Mouse (Mus musculus) kidney, adult 2 months (tissue): ENCODE data around the gene Ccpg1. TPM values are rescaled to one million over a fixed set of nuclear protein-coding genes. Genes with fewer than 3 reads are reported as not detected.

Source experiments
- DNase-seq: peaks from one replicate; pipeline ENCODE4 v3.0.0; 2021
- H3K27ac ChIP-seq: fragments of 200-500 bp; 2 replicates; pipeline ENCODE4 v1.5.1; 2012; ENCODE audit warnings: low read depth, low read length, control low read depth, inconsistent platforms; ENCODE audit not compliant: insufficient read depth
- H3K27me3 ChIP-seq: fragments of 200-500 bp; replicated peaks from 2 replicates; pipeline ENCODE4 v1.6.1; 2012; ENCODE audit warnings: mild to moderate bottlenecking, moderate library complexity, low read length, inconsistent platforms; ENCODE audit not compliant: control insufficient read depth, insufficient read depth
- H3K36me3 ChIP-seq: fragments of 200-500 bp; 2 replicates; pipeline ENCODE4 v1.6.1; 2012; ENCODE audit warnings: mild to moderate bottlenecking, moderate library complexity, low read length, inconsistent platforms; ENCODE audit not compliant: control insufficient read depth, insufficient read depth
- H3K4me1 ChIP-seq: fragments of 200-500 bp; 2 replicates; pipeline ENCODE4 v1.6.1; 2011; ENCODE audit warnings: low read length; ENCODE audit not compliant: control insufficient read depth, insufficient read depth
- H3K4me3 ChIP-seq: fragments of 200-500 bp; 2 replicates; pipeline ENCODE4 v1.5.1; 2011; ENCODE audit warnings: mild to moderate bottlenecking, low read depth, low read length, control low read depth; ENCODE audit not compliant: insufficient read depth
- CTCF ChIP-seq: fragments of 200-500 bp; conservative IDR thresholded peaks from 2 replicates; pipeline ENCODE4 v1.5.1; 2011; ENCODE audit warnings: low read depth, mild to moderate bottlenecking, control low read depth, low read length, moderate library complexity, mixed read lengths; ENCODE audit not compliant: insufficient read depth, insufficient read length
- POLR2A ChIP-seq: fragments of 200-500 bp; IDR thresholded peaks from one replicate; pipeline ENCODE4 v1.6.1; 2011; ENCODE audit warnings: low read depth, low read length, control low read depth
- WGBS: fragments of 180-500 bp; shearing (Covaris S2); methylation state at CpG from one replicate; pipeline ENCODE4 v1.1.7; 2018; 5-methylcytosine and 5-hydroxymethylcytosine counted together
- polyA plus RNA-seq: library from polyadenylated mRNA; depleted of rRNA; stranded (reverse); fragments of >200 nt; gene quantifications from 2 replicates; pipeline ENCODE4 v1.2.3, GENCODE M21; 2012

The Ccpg1 gene
- polyA plus RNA-seq, 1 experiment = 30.2 TPM

DNA sequence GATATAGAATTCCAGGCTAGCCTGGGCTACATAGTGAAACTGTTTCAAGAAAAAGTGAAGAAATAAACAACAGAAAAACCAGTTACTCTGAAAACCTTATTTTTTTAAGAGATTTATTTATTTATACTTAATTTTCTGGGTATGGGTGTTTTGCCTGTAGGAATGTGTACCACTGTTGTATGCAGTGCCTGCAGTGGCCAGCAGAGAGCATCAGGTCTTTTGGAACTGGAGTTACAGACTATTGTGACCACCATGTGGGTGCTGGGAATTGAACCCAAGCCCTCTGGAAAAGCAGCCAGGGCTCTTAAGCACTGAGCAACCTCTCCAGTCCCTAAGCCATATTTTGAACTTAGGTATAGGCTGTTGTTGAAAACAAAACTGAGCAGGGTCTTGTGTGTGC, 12.2 kb upstream of the Ccpg1 start:
- no peak overlapping the region for H3K27ac ChIP-seq
- no peaks in the 10 kb centered on the region for H3K27me3 ChIP-seq
- no peak overlapping the region for H3K4me3 ChIP-seq
- H3K4me1 ChIP-seq = peaks cover 2% of the 10 kb centered on the region; the same call in 1 of the 2 replicates
- DNase-seq = no peak
- no peak for TF ChIP-seq CTCF
- no peak for TF ChIP-seq POLR2A
- H3K36me3 ChIP-seq = no peaks in the 10 kb centered on the region

DNA sequence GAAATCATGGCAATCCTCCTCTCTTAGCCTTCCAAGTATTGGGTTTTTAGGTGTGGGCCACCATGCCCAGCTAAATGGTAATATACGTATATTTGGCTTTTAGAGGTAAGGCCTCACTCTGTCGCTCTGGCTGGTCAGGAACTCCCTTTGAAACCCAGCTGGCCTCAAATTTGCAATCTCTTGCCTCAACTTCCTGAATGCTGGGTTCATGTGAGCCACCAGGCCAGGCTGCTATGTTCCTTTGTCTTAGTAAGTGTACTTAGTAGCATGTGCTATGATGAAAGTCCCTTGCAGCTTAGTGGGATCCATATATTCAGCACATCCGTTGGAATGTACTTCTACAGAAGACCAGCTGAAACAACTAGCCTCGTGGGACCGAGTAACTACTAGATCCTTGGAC, 10.5 kb upstream of the Ccpg1 start:
- Histone ChIP-seq H3K27ac (peak overlapping the region; percentile 1; the same call in 1 of the 2 replicates), H3K36me3 (no peaks in the 10 kb centered on the region), H3K27me3 (no peaks in the 10 kb centered on the region), H3K4me1 (no peaks in the 10 kb centered on the region), H3K4me3 (no peak overlapping the region)
- WGBS = 92% methylated on average over 5 of the region's 5 CpGs
- no peak for DNase-seq
- TF ChIP-seq CTCF (no peak), POLR2A (no peak)

DNA sequence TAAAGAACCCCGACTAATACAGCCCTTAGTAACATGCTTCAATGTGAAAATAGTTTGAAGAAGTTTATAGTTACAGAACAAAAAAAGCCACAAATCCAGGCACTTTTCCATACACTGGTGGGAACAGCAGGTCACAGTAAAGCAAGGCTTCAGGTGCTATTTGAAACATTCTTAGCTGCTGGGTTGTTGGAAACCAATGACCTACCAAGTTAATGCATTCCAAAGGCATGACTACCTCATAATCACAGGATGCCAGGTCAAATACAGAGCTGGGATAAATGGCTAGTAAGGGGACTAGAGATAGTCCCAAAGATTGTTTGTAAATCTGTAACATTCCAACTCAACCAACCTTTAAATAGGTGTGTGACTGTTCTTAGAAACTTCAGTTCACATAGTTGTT, 10.0 kb upstream of the Ccpg1 start:
- Histone ChIP-seq H3K27me3 (no peaks in the 10 kb centered on the region), H3K36me3 (no peaks in the 10 kb centered on the region), H3K27ac (peak overlapping the region; percentile 38; the same call in 1 of the 2 replicates), H3K4me3 (no peak overlapping the region), H3K4me1 (no peaks in the 10 kb centered on the region)
- DNase-seq = peak; percentile 36
- 89% methylated on average over 1 of the region's 1 CpGs for WGBS
- TF ChIP-seq CTCF (no peak), POLR2A (no peak)

DNA sequence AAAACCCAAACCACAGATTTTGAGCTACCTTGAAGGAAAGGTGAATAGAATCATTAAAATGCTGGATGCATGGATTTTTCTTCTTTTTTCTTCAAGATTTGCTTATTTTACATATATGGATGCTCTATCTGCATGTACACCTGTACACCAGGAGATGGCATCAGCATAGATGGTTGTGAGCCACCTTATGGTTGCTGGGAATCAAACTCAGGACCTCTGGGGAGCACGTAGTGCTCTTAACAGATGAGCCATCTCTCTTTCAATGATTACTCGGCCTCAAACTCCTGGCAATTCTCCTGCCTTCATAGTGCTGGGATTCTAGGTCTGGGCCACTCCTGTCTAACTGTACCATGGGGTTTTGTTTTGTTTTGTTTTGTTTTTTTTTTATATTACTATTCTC, 2.2 kb upstream of the Ccpg1 start:
- 66% methylated on average over 2 of the region's 2 CpGs for WGBS
- no peak overlapping the region for H3K4me3 ChIP-seq
- no peaks in the 10 kb centered on the region for H3K36me3 ChIP-seq
- TF ChIP-seq POLR2A (no peak), CTCF (no peak)
- no peaks in the 10 kb centered on the region for H3K27me3 ChIP-seq
- H3K4me1 ChIP-seq = peaks cover 6% of the 10 kb centered on the region; the same call in 1 of the 2 replicates
- H3K27ac ChIP-seq = no peak overlapping the region
- no peak for DNase-seq

DNA sequence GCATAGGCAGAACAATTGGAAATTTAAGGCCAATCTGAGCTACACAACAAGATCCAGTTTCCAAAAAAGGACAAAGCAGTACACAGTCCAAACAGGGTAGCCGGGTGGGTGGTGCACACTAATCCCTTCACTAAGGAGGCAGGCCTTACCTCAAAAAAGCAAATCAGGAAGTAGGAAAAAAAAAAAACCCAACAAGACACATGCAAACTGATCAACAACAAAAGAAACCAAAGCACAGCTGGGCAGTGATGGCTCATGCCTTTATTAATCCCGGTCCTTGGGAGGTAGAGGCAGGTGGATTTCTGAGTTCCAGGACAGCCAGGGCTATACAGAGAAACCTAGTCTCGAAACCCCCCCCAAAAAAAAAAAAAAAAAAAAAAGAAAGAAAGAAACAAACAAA, 2.5 kb downstream of the Ccpg1 start:
- no peak overlapping the region for H3K27ac ChIP-seq
- no peaks in the 10 kb centered on the region for H3K27me3 ChIP-seq
- no peak for TF ChIP-seq CTCF
- H3K36me3 ChIP-seq = no peaks in the 10 kb centered on the region
- DNase-seq = no peak
- H3K4me1 ChIP-seq = peaks cover 21% of the 10 kb centered on the region; the same call in 1 of the 2 replicates
- 76% methylated on average over 3 of the region's 3 CpGs for WGBS
- H3K4me3 ChIP-seq = no peak overlapping the region

DNA sequence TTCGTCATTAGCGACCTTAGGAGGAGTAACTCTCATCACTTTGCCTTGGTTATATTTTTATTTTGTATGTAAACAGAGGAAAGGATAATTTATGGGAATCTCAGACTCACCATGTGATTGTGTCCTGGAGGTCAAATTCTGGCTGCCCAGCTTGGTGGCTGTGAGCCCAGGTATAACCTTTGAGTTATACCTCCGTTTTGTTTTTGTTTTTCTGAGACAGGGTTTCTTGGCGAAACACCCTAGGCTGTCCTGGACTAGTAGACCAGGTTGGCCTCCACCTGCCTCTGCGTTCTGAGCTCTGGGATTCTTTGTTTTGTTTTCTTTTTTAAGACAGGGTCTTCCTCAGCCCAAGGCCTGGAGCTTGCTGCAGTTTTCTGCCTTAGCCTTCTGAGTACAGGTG, 3.5 kb downstream of the Ccpg1 start:
- peak; percentile 67 for DNase-seq
- no peaks in the 10 kb centered on the region for H3K27me3 ChIP-seq
- WGBS = 46% methylated on average over 5 of the region's 5 CpGs
- H3K36me3 ChIP-seq = no peaks in the 10 kb centered on the region
- H3K4me3 ChIP-seq = no peak overlapping the region
- TF ChIP-seq CTCF = no peak
- no peak for TF ChIP-seq POLR2A
- peaks cover 21% of the 10 kb centered on the region; the same call in 1 of the 2 replicates for H3K4me1 ChIP-seq
- H3K27ac ChIP-seq = no peak overlapping the region

DNA sequence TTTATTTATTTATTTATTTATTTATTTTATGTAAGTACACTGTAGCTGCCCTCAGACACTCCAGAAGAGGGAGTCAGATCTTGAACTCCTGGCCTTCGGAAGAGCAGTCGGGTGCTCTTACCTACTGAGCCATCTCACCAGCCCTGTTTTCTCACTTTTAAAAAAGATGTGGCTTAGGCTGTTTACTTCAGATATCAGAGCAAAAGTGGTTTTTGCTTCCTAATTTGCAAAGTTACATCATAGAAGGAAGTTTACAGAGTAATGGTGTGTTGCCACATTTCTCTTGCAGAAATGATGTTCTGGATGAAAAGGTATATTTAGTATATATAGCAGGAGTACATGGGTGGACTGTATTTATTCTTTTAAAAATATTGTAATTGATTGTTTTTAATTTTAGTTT, 6.2 kb downstream of the Ccpg1 start:
- H3K4me3 ChIP-seq = no peak overlapping the region
- H3K27me3 ChIP-seq = no peaks in the 10 kb centered on the region
- DNase-seq = no peak
- H3K36me3 ChIP-seq = no peaks in the 10 kb centered on the region
- 95% methylated on average over 2 of the region's 2 CpGs for WGBS
- no peak overlapping the region for H3K27ac ChIP-seq
- peaks cover 21% of the 10 kb centered on the region; the same call in 1 of the 2 replicates for H3K4me1 ChIP-seq
- TF ChIP-seq POLR2A (no peak), CTCF (no peak)

DNA sequence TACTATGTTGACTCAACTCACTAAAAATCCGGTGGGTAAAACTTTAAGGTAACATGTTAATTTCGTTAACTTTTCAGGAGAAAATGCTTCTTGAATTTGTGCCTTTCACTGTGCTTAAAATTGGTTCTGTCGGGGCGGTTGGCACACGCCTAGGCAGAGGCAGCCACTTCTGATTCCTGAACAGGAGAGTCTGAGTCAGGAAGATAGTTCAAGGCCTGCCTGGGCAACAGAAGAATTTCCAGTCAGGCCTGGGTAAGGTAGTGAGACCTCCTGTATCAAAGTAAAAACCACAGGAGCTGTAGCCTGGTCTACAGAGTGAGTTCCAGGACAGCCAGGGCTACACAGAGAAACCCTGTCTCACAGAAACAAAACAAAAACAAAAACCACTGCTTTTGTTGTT, 7.3 kb downstream of the Ccpg1 start:
- no peak for DNase-seq
- H3K4me3 ChIP-seq = no peak overlapping the region
- WGBS = 86% methylated on average over 5 of the region's 5 CpGs
- H3K27ac ChIP-seq = no peak overlapping the region
- no peaks in the 10 kb centered on the region for H3K36me3 ChIP-seq
- no peaks in the 10 kb centered on the region for H3K27me3 ChIP-seq
- no peak for TF ChIP-seq CTCF
- no peak for TF ChIP-seq POLR2A
- H3K4me1 ChIP-seq = peaks cover 16% of the 10 kb centered on the region; the same call in 1 of the 2 replicates
